Mouse (Mus musculus) retina, adult 2 months (tissue): ENCODE data around the gene Tas1r2.

ENCODE experiments used
- DNase-seq: peaks from one replicate; pipeline ENCODE4 v3.0.0-alpha.2; 2012; ENCODE audit warnings: low read depth, low spot score

The Tas1r2 gene

DNA sequence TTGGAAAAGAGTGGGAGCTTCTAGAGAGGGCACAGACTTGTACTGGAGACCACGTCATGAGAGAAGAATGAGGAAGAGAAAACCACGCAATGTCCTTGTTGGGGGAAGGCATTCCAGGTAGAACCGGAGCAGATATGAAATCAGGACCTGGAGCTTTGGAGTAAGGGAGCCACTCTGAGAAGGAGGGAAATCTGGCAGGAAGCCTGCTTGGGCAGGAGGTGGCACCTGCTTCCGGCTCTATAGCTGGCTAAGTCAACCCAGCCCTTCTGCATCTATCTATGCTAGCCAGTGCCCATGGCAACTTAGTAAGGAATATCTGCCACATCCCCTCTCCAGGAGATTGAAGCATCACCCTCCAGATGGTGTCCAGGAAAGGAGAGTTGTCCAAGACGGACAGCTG is 52.6 kb downstream of the Tas1r2 start:
- no peak for DNase-seq

GRCm38 (mm10) chr4:139710467-139711334 is 57.4 kb downstream of the Tas1r2 start:
- no peak for DNase-seq

DNA sequence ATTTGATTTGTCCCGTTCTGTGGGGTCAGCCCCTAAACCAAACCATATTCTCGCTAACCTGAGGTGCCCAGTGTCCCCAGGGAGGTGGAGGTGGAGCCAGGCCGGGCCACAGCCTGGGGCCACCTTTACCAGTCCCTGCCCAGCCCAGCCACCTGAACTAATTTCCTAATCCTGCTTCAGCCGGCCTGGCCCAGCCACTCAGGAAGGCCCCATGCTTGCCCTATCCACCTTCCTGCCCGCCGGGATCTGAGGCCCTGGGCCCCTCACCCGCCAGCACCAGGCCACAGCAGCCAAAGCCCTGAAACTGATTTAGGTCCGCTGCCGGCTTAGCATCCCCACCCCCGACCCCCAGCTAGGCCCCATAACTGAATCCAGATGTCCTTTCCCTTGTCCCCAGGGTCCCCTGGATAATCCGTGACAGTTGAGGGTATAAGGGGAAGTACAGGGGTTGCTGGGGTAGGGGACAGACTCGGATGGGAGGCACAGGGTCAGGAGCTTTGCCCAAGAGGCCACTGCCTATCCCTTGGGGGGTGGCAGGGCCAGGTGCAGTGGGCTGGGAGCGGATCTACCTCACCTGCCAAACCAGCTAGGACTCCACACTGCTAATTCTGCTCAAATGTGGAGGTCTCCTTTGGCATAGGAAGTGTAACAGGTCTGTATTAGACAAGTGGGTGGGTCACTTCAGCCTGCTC is 62.0 kb downstream of the Tas1r2 start:
- DNase-seq = no peak

GRCm38 (mm10) chr4:139716477-139717169 is 63.3 kb downstream of the Tas1r2 start:
- no peak for DNase-seq

DNA sequence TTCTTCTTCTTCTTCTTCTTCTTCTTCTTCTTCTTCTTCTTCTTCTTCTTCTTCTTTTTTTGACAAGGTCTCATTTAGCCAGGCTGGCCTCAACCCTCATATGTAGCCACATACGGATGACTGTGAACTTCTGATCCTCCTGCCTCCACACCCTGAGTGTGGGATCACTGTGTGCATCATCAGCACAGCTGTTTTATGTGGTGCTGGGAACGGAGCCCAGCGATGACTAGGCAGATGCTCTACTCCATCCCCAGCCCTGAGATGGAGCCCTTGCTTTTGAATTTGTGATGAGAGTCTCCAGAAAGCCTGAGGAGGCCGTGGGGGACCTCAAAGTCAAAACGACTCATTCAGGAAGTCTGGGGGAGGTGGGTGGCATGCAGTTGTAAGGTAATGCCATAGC is 65.6 kb downstream of the Tas1r2 start:
- no peak for DNase-seq
